Mouse (Mus musculus) CH12.LX (cell line): ENCODE data around the gene Golga7b. TPM values are rescaled to one million over a fixed set of nuclear protein-coding genes. Genes with fewer than 3 reads are reported as not detected.

Experiments used
- DNase-seq: peaks from one replicate; pipeline ENCODE4 v3.0.0-alpha.2; 2013; ENCODE audit errors: extremely low read depth
- H3K27ac ChIP-seq: 2 replicates; pipeline ENCODE4 v1.5.1; 2012; ENCODE audit warnings: low read depth, mild to moderate bottlenecking, control low read depth, moderate library complexity; ENCODE audit not compliant: insufficient read depth
- H3K27me3 ChIP-seq: replicated peaks from 2 replicates; pipeline ENCODE3; 2012; ENCODE audit warnings: inconsistent platforms
- H3K36me3 ChIP-seq, 2 experiments: replicated peaks in 1 of 2; 2 replicates each; pipeline versions ENCODE3 to v1.6.1; 2012; ENCODE audit warnings: inconsistent platforms in 1 of 2, low read length in 1 of 2, mild to moderate bottlenecking in 1 of 2, mixed read lengths in 1 of 2, moderate library complexity in 1 of 2; ENCODE audit not compliant: control insufficient read depth in 1 of 2, insufficient read depth in 1 of 2
- H3K4me1 ChIP-seq, 2 experiments: 2 replicates each; pipeline ENCODE4 v1.6.1; 2012; ENCODE audit warnings: inconsistent platforms in 1 of 2, moderate library complexity in 1 of 2; ENCODE audit not compliant: insufficient read depth in 2 of 2, control insufficient read depth in 1 of 2
- H3K4me2 ChIP-seq: 2 replicates; pipeline ENCODE4 v1.6.1; 2012; ENCODE audit warnings: low read depth, mild to moderate bottlenecking, control low read depth; ENCODE audit not compliant: poor library complexity, insufficient read depth, severe bottlenecking
- H3K4me3 ChIP-seq, 3 experiments: fragments of 150-350 bp in 1 of 3; sonication (generic) in 1 of 3; replicated peaks in 1 of 3; 2 replicates each; pipeline versions ENCODE3 to v1.5.1; 2011 to 2012; ENCODE audit warnings: low read depth in 2 of 3, low read length in 2 of 3, mild to moderate bottlenecking in 2 of 3, moderate library complexity in 2 of 3, control low read depth in 1 of 3, improper control_type of control experiment in 1 of 3, inconsistent platforms in 1 of 3, mixed read lengths in 1 of 3; ENCODE audit not compliant: poor library complexity in 1 of 3
- H3K79me2 ChIP-seq: replicated peaks from 2 replicates; pipeline ENCODE4 v1.6.1; 2012; ENCODE audit warnings: mild to moderate bottlenecking, moderate library complexity; ENCODE audit not compliant: control insufficient read depth, poor library complexity, insufficient read depth, severe bottlenecking; ENCODE audit errors: extremely low read depth
- H3K9ac ChIP-seq: 2 replicates; pipeline ENCODE4 v1.6.1; 2012; ENCODE audit warnings: low read depth, mild to moderate bottlenecking, control low read depth, moderate library complexity; ENCODE audit not compliant: insufficient read depth
- H3K9me3 ChIP-seq: replicated peaks from 2 replicates; pipeline ENCODE3; 2012; ENCODE audit warnings: low read length, inconsistent platforms, mixed read lengths
- BHLHE40 ChIP-seq: IDR thresholded peaks from 2 replicates; pipeline ENCODE4 v1.6.1; 2011; ENCODE audit warnings: mild to moderate bottlenecking, low read depth, low read length, improper control_type of control experiment
- CHD1 ChIP-seq: IDR thresholded peaks from 2 replicates; pipeline ENCODE4 v1.6.1; 2012; ENCODE audit warnings: low read depth, low read length, improper control_type of control experiment, inconsistent platforms
- CHD2 ChIP-seq: IDR thresholded peaks from 2 replicates; pipeline ENCODE4 v1.6.1; 2011; ENCODE audit warnings: low read length, improper control_type of control experiment
- CTCF ChIP-seq, 2 experiments: IDR thresholded peaks in 1 of 2; conservative IDR thresholded peaks in 1 of 2; 2 replicates each; pipeline ENCODE4 v1.5.1; 2011 to 2012; ENCODE audit warnings: low read depth in 2 of 2, low read length in 2 of 2, improper control_type of control experiment in 1 of 2, inconsistent platforms in 1 of 2, mild to moderate bottlenecking in 1 of 2, moderate library complexity in 1 of 2
- E2F4 ChIP-seq: IDR thresholded peaks from 2 replicates; pipeline ENCODE4 v1.6.1; 2011; ENCODE audit warnings: low read depth, low read length, improper control_type of control experiment; ENCODE audit not compliant: insufficient replicate concordance
- ELF1 ChIP-seq: IDR thresholded peaks from 2 replicates; pipeline ENCODE4 v1.6.1; 2014; ENCODE audit warnings: low read depth, mild to moderate bottlenecking, inconsistent platforms, low read length, improper control_type of control experiment
- EP300 ChIP-seq: IDR thresholded peaks from 2 replicates; pipeline ENCODE4 v1.6.1; 2011; ENCODE audit warnings: low read length, improper control_type of control experiment
- IRF4 ChIP-seq: IDR thresholded peaks from 2 replicates; pipeline ENCODE4 v1.6.1; 2014; ENCODE audit warnings: low read depth, mild to moderate bottlenecking, inconsistent platforms, low read length, improper control_type of control experiment
- MAX ChIP-seq: IDR thresholded peaks from 2 replicates; pipeline ENCODE4 v1.6.1; 2011; ENCODE audit warnings: low read length, improper control_type of control experiment
- MAZ ChIP-seq: IDR thresholded peaks from 2 replicates; pipeline ENCODE4 v1.6.1; 2012; ENCODE audit warnings: low read depth, mild to moderate bottlenecking, inconsistent platforms, low read length, improper control_type of control experiment, moderate library complexity
- NELFE ChIP-seq: IDR thresholded peaks from 2 replicates; pipeline ENCODE4 v1.6.1; 2011; ENCODE audit warnings: low read depth, low read length, improper control_type of control experiment
- NRF1 ChIP-seq: IDR thresholded peaks from 2 replicates; pipeline ENCODE4 v1.6.1; 2014; ENCODE audit warnings: low read depth, mild to moderate bottlenecking, inconsistent platforms, low read length, improper control_type of control experiment, moderate library complexity
- RCOR1 ChIP-seq: conservative IDR thresholded peaks from 2 replicates; pipeline ENCODE4 v1.6.1; 2012; ENCODE audit warnings: low read depth, mild to moderate bottlenecking, inconsistent platforms, low read length, improper control_type of control experiment
- UBTF ChIP-seq: IDR thresholded peaks from 2 replicates; pipeline ENCODE4 v1.6.1; 2012; ENCODE audit warnings: low read depth, mild to moderate bottlenecking, inconsistent platforms, low read length, improper control_type of control experiment, moderate library complexity
- USF1 ChIP-seq: IDR thresholded peaks from 2 replicates; pipeline ENCODE4 v1.6.1; 2014; ENCODE audit warnings: low read depth, mild to moderate bottlenecking, inconsistent platforms, low read length, improper control_type of control experiment
- ZC3H11A ChIP-seq: IDR thresholded peaks from 2 replicates; pipeline ENCODE4 v1.6.1; 2012; ENCODE audit warnings: low read depth, mild to moderate bottlenecking, inconsistent platforms, low read length, improper control_type of control experiment
- ZKSCAN1 ChIP-seq: IDR thresholded peaks from 2 replicates; pipeline ENCODE4 v1.6.1; 2012; ENCODE audit warnings: low read depth, inconsistent platforms, low read length, improper control_type of control experiment, borderline replicate concordance
- ZMIZ1 ChIP-seq: IDR thresholded peaks from 2 replicates; pipeline ENCODE4 v1.6.1; 2012; ENCODE audit warnings: low read depth, mild to moderate bottlenecking, inconsistent platforms, low read length, improper control_type of control experiment
- ZNF384 ChIP-seq: IDR thresholded peaks from 2 replicates; pipeline ENCODE4 v1.6.1; 2012; ENCODE audit warnings: low read depth, low read length, improper control_type of control experiment, inconsistent platforms
- dilution Hi-C: fragments of 300-500 bp; cut with MboI; formaldehyde crosslinking; loops from 2 replicates; pipeline ENCODE4 v1.14.3; 2020; ENCODE audit warnings: low sequenced_read_pairs; ENCODE audit not compliant: extremely low pct_unique_long_range_greater_than_20kb, extremely low pct_ligation_motif_present
- in situ Hi-C: fragments of 300-500 bp; cut with MboI; formaldehyde crosslinking; loops from 3 replicates; pipeline ENCODE4 v1.14.3; 2019; ENCODE audit warnings: low sequenced_read_pairs, low pct_ligation_motif_present, low pct_unique_long_range_greater_than_20kb, mixed read lengths
- polyA plus RNA-seq: library from polyadenylated mRNA; unstranded; fragments of >175 nt; gene quantifications from 2 replicates; pipeline ENCODE4 v1.2.1, GENCODE M21; 2012; ENCODE audit warnings: low read depth; ENCODE audit not compliant: insufficient read length
- total RNA-seq, 2 experiments: library from RNA; depleted of rRNA; stranded (reverse); fragments of 300-350 nt in 1 of 2; fragments of >200 nt in 1 of 2; gene quantifications; 2 replicates each; pipeline ENCODE4 v1.2.3; 2012 to 2014

Golga7b gene
- total and polyA plus RNA-seq, 3 experiments: 0.07 to 0.19 (median 0.08) TPM

DNA sequence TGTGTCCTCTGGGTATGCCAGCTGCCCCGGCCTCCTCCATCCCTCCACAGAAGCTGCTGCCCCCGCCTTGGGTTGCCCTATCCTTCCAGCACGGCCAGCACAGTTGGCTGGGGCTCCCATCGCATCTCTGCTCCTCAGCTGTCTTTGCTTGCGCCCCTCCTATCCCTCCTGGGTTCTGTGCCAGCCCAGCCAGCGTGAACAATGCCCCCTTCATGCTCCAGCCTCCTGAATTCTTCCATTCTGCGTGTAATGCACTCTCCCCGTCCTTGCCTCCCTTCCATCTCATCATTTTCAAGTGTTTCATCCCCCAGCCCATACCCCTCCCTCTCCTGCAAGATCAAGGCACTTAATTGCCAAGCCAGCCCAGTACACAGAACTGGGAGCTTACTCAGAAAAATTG, 69.6 kb downstream of the Golga7b start:
- in situ Hi-C loops (loop anchor here (10.0 kb wide), 1 partner anchor 338 kb away; no protein-coding TSS in a partner anchor), dilution Hi-C loops (no loop called here)
- Histone ChIP-seq H3K4me2 (no peak overlapping the region), H3K27me3 (peaks cover 98% of the 10 kb centered on the region), H3K9ac (no peak overlapping the region), H3K9me3 (no peaks in the 10 kb centered on the region), H3K27ac (no peak overlapping the region), H3K36me3 (no peaks in the 10 kb centered on the region), H3K79me2 (no peaks in the 10 kb centered on the region), H3K4me3 (no peak overlapping the region), H3K4me1 (no peaks in the 10 kb centered on the region)
- no peak for DNase-seq
- TF ChIP-seq MAZ: no peak
- no peak for TF ChIP-seq NRF1
- no peak for TF ChIP-seq MAX
- no peak for TF ChIP-seq ZMIZ1
- no peak for TF ChIP-seq E2F4
- no peak for TF ChIP-seq NELFE

DNA sequence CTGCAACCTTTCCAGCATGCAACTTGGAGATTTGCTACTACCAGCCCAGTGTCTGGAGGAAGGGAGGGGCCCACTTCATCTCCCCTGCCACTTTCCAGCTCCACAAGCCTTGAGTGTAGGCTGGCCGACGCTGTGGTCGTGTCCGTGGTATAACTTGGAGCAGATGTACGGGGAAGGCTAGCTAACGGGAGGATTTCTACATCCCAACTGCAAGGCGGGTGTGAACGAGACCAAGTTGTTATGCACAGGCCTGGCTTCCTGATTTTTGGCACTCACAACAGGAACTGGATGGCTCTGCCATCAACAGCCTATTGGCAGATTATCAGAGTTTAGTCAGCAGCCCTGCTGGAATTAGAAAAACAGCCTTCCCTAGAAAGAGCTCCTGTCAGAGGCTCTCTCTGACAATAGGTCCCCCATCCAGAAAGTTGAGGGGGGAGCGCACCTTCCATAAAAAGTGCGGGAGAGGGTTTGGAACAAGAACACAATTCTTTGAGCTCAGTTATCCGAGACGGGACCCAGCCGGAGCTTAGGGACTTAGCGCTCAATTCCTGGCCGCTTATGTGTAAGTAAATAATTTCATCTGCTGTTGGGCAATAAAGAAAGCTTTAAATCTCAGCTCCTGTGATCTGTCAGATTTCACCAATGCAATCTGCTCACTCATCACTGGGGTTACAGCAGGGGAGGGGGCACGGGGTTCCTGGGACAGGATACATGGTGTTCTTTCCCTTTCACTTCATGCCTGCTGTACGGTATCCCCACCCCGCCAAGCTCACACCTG, 70.5 kb downstream of the Golga7b start:
- H3K4me3 ChIP-seq: no peak overlapping the region
- H3K9me3 ChIP-seq: no peaks in the 10 kb centered on the region
- TF ChIP-seq ZKSCAN1: no peak
- no peak for TF ChIP-seq CHD1
- TF ChIP-seq NELFE: no peak
- no peak for TF ChIP-seq MAX
- no peak for TF ChIP-seq CHD2
- TF ChIP-seq NRF1: no peak
- TF ChIP-seq ELF1: no peak
- TF ChIP-seq RCOR1: no peak
- TF ChIP-seq ZC3H11A: no peak
- TF ChIP-seq IRF4: no peak
- no peak for TF ChIP-seq EP300
- no peak for TF ChIP-seq USF1
- no peak for TF ChIP-seq ZNF384
- no peak for TF ChIP-seq CTCF (conservative IDR thresholded peaks at IDR 0.05 in 1 of 2, IDR thresholded peaks at IDR 0.05 in 1 of 2; ENCODE audit: low read depth in 2 of 2, low read length in 2 of 2)
- no peak for TF ChIP-seq UBTF
- TF ChIP-seq ZMIZ1: no peak
- TF ChIP-seq BHLHE40: no peak
- no peak overlapping the region for H3K27ac ChIP-seq
- no peaks in the 10 kb centered on the region for H3K79me2 ChIP-seq
- in situ Hi-C loops (loop anchor here (10.0 kb wide), 1 partner anchor 337 kb away; no protein-coding TSS in a partner anchor), dilution Hi-C loops (no loop called here)
- peaks cover 98% of the 10 kb centered on the region for H3K27me3 ChIP-seq
- no peak for DNase-seq
- H3K4me2 ChIP-seq: no peak overlapping the region
- H3K36me3 ChIP-seq: no peaks in the 10 kb centered on the region
- no peak overlapping the region for H3K9ac ChIP-seq
- H3K4me1 ChIP-seq: no peaks in the 10 kb centered on the region

Other genes starting within 250 kb of the Golga7b start
- gene Ankrd2, start 211.6 kb upstream of the Golga7b start, total RNA-seq (2012; rRNA removed): not detected in 2 replicates
- gene Ankrd2, start 211.6 kb upstream of the Golga7b start, total RNA-seq (2014; rRNA removed): not detected in 2 replicates
- not detected in 2 replicates for gene Ankrd2, start 211.6 kb upstream of the Golga7b start, polyA plus RNA-seq
- gene Hoga1, start 202.0 kb upstream of the Golga7b start, total RNA-seq (2012; rRNA removed): not detected in 2 replicates
- gene Hoga1, start 202.0 kb upstream of the Golga7b start, total RNA-seq (2014; rRNA removed): not detected in 2 replicates
- gene Hoga1, start 202.0 kb upstream of the Golga7b start, polyA plus RNA-seq: not detected in 2 replicates
- gene 4933411K16Rik, start 195.3 kb upstream of the Golga7b start, total RNA-seq (2012; rRNA removed): not detected in 2 replicates
- gene 4933411K16Rik, start 195.3 kb upstream of the Golga7b start, total RNA-seq (2014; rRNA removed): not detected in 2 replicates
- gene 4933411K16Rik, start 195.3 kb upstream of the Golga7b start, polyA plus RNA-seq: not detected in 2 replicates
- 0.04 TPM in 1 of 2 replicates, not detected in the other for gene Morn4, start 161.2 kb upstream of the Golga7b start, total RNA-seq (2012; rRNA removed)
- not detected in 2 replicates for gene Morn4, start 161.2 kb upstream of the Golga7b start, total RNA-seq (2014; rRNA removed)
- 0.24 and 0.27 TPM in 2 replicates for gene Morn4, start 161.2 kb upstream of the Golga7b start, polyA plus RNA-seq
- 10.0 and 10.9 TPM in 2 replicates for gene Pi4k2a, start 157.1 kb upstream of the Golga7b start, total RNA-seq (2012; rRNA removed)
- 5.8 and 7.0 TPM in 2 replicates for gene Pi4k2a, start 157.1 kb upstream of the Golga7b start, total RNA-seq (2014; rRNA removed)
- 21.4 and 23.9 TPM in 2 replicates for gene Pi4k2a, start 157.1 kb upstream of the Golga7b start, polyA plus RNA-seq
- 7.7 and 9.3 TPM in 2 replicates for gene Avpi1, start 118.5 kb upstream of the Golga7b start, total RNA-seq (2012; rRNA removed)
- 8.1 and 9.0 TPM in 2 replicates for gene Avpi1, start 118.5 kb upstream of the Golga7b start, total RNA-seq (2014; rRNA removed)
- 5.9 and 6.5 TPM in 2 replicates for gene Avpi1, start 118.5 kb upstream of the Golga7b start, polyA plus RNA-seq
- not detected in 2 replicates for gene Marveld1, start 100.2 kb upstream of the Golga7b start, total RNA-seq (2012; rRNA removed)
- gene Marveld1, start 100.2 kb upstream of the Golga7b start, total RNA-seq (2014; rRNA removed): not detected in 2 replicates
- gene Marveld1, start 100.2 kb upstream of the Golga7b start, polyA plus RNA-seq: 0.07 TPM in 1 of 2 replicates, not detected in the other
- gene Zfyve27, start 83.6 kb upstream of the Golga7b start, total RNA-seq (2012; rRNA removed): 14.6 and 16.2 TPM in 2 replicates
- 11.3 and 11.4 TPM in 2 replicates for gene Zfyve27, start 83.6 kb upstream of the Golga7b start, total RNA-seq (2014; rRNA removed)
- 18.3 and 19.2 TPM in 2 replicates for gene Zfyve27, start 83.6 kb upstream of the Golga7b start, polyA plus RNA-seq
- gene Sfrp5, start 45.3 kb upstream of the Golga7b start, total RNA-seq (2012; rRNA removed): not detected in 2 replicates
- gene Sfrp5, start 45.3 kb upstream of the Golga7b start, total RNA-seq (2014; rRNA removed): not detected in 2 replicates
- not detected in 2 replicates for gene Sfrp5, start 45.3 kb upstream of the Golga7b start, polyA plus RNA-seq
- not detected in 2 replicates for gene Crtac1, start 184.2 kb downstream of the Golga7b start, total RNA-seq (2012; rRNA removed)
- not detected in 2 replicates for gene Crtac1, start 184.2 kb downstream of the Golga7b start, total RNA-seq (2014; rRNA removed)
- not detected in 2 replicates for gene Crtac1, start 184.2 kb downstream of the Golga7b start, polyA plus RNA-seq